Mouse (Mus musculus) liver, embryonic 14.5 days (tissue): ENCODE data around the gene Pafah1b2.

Experiments used
- CTCF ChIP-seq: IDR thresholded peaks from 2 replicates; pipeline ENCODE4 v1.5.1; 2016; ENCODE audit warnings: antibody characterized with exemption, low read depth, control low read depth
- EP300 ChIP-seq: IDR thresholded peaks from 2 replicates; pipeline ENCODE4 v1.6.1; 2016; ENCODE audit warnings: antibody characterized with exemption, low read depth

DNA sequence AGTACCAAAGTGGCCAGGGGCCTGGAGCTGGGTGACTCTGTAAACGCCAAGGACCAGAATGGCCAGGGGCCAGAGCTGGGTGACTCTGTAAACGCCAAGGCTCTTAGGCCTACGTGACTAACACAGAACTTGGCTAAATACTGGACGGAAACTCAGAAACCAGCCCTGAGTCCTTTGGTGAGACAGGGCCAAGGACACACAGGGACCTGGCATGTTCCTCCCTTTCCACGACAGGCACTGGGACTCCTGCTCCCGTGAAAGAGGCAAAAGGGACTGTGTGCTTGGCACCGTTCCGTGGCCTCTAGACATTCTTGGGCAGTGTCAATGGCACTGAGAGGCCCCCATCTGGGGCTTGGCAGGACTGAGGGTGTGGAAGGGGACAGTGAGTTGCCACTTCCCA lies 74.4 kb downstream of the Pafah1b2 start:
- TF ChIP-seq EP300: no peak
- no peak for TF ChIP-seq CTCF
